Mouse (Mus musculus) urinary bladder, postnatal 0 days (tissue): Measurements from ENCODE around the gene Wipi1. TPM values are rescaled to one million over a fixed set of nuclear protein-coding genes. Genes with fewer than 3 reads are reported as not detected.

Experiments used
- polyA plus RNA-seq: library from polyadenylated mRNA; unstranded; fragments of >200 nt; fragmentation: Nextera tagmentation; extraction: Ambion mirVana; gene quantifications from 2 replicates; pipeline ENCODE4 v1.2.1, GENCODE M21; 2015

The Wipi1 gene
- polyA plus RNA-seq: 59.9 and 66.1 TPM in 2 replicates

DNA sequence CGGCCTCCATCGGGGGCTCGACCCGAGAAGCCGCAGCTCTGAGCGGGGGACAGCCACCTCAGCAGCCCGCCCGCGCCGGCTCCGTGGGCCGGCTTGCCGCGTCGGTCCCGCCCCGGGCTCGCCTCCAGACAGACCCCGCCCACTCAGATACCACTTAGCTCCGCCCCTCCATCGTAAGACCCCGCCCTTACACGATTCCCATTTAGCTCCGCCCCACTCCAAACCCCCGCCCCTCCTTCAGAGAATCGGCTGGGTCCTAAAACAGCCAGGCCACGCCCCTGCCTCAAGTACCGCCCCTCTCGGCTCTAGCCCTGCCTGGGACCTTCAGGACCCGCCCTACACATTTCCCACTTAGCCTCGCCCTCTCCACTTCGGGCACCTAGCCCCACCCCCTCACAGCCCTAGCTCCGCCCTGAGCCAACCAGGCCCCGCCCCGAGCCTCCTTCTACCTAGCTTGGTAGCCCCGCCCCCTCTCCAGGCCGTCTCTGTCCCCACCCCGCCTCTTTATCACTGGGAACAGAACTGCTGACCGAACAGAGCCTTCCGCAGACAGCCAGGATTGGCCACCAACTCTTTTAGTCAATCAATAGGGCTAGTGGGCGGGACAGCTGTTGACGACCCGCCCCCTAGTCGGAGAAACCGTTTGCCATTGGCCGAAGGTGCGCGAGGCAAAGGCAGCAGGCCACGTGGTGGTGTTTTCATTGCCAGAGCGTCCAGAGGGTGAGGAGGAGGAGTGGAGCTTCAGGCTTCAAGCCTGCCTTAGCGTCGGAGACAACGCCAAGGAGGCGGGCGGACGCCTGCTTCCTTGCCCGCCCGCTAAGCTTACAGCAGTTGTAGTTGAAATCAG, at the start of gene Wipi1:
Gene Wipi1 (minus strand): TSS at position 665 of the 847 bp plus-strand sequence.

DNA sequence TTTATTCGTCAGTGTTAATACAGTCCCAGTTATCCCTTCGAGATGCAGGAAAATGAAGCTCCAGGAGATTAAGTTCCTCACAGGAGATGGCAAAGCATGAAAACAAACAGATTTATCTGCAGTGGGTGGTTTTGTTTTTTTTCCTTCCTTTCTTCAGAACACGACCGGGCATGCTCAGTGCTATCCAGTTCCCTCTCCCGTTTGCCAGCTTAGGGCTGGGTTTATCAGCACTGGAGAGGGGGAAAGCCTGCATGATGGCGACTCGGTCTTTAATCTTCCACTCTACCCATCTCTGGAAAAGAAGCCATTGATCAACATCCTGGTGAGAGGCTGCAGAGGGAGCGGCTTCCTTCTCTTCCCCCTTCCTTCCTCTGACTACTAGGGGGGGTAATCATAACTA, 37.4 kb upstream of the Wipi1 start, which contains the start of gene Prkar1a:
Gene Prkar1a (plus strand): TSS at position 200 of the 400 bp plus-strand sequence.

Other genes starting within 250 kb of the Wipi1 start
- 32.1 and 34.4 TPM in 2 replicates for gene Gna13, start 249.1 kb downstream of the Wipi1 start, polyA plus RNA-seq
- not detected in 2 replicates for gene 9930022D16Rik, start 198.1 kb downstream of the Wipi1 start, polyA plus RNA-seq
- gene Amz2, start 186.0 kb downstream of the Wipi1 start, polyA plus RNA-seq: 22.4 and 26.7 TPM in 2 replicates
- 3.6 and 4.2 TPM in 2 replicates for gene Arsg, start 138.6 kb downstream of the Wipi1 start, polyA plus RNA-seq
- gene Slc16a6, start 138.4 kb downstream of the Wipi1 start, polyA plus RNA-seq: 5.0 and 6.4 TPM in 2 replicates
- 218 and 254 TPM in 2 replicates for gene Prkar1a, start 37.4 kb upstream of the Wipi1 start, polyA plus RNA-seq
- 4.2 and 9.1 TPM in 2 replicates for gene Fam20a, start 110.3 kb upstream of the Wipi1 start, polyA plus RNA-seq
- not detected in 2 replicates for gene 1700012B07Rik, start 216.1 kb upstream of the Wipi1 start, polyA plus RNA-seq